Mouse (Mus musculus): ENCODE measurements at regions not wholly inside any gene's neighbourhood (a gene's known extent, or its start where the extent isn't known, plus 50 kb on each side); places are given as distances from the start of the nearest gene placed in this dataset.

DNA sequence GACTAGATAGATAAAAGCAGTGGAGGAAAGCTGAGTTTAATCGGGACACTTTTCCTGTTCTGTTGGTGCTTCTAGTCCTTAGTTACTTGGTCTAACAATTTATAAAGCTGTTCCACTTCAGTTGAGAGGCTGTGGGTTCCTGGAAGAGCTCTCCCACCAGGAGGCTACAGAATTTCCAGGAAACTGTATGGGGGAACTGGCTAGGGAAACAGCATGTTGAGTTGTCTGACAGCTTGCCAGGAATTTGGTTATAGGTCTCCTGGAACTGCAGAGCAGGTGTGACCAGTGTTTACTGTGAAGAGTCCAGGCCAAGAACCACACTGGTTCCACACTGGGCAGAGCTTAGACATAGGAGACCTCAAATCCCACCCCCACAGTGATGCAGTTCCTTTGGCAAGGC is 65.0 kb upstream of the Pik3cg start:
- DNase-seq, result no peak

DNA sequence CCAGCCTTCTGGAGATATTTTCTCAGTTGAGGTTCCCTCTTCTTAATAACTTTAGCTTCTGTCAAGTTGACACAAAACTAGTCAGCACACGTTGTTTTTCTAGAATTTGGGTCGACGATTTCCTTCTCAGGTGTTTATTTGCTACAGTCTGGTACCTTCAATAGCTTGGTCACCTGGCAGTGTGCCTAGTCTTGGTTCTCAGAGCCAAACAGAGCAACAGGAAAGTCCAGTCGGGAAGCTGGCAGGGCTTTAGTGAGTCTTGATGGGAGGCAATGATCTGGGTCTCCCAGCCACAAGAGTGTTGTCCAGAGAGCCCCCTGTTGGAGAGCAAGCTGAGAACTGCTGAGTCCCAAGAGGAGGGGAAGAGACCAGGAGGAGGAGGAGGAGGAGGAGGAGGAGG is 71.4 kb upstream of the Pik3cg start:
- peak; percentile 20 to 45 for DNase-seq

DNA sequence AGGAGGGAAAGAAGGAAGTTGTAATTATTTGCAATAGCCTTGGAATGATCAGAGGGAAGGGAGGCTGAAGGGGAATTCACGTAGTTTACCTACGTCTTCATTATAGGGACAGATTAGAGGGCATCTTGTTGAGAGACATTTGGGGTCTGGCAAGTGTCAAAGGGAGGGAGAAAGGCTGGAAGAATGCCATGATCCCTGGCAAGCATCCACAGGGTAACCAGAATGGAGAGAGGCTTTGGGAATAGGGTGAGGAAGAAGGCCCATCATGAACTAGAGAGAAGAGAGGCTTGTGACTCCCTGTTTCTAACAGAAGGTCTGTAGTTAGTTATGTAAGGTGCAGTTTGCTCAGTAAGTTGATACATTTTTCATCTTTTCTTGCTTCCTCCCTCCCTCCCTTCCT is 71.8 kb upstream of the Pik3cg start:
- DNase-seq, result no peak

DNA sequence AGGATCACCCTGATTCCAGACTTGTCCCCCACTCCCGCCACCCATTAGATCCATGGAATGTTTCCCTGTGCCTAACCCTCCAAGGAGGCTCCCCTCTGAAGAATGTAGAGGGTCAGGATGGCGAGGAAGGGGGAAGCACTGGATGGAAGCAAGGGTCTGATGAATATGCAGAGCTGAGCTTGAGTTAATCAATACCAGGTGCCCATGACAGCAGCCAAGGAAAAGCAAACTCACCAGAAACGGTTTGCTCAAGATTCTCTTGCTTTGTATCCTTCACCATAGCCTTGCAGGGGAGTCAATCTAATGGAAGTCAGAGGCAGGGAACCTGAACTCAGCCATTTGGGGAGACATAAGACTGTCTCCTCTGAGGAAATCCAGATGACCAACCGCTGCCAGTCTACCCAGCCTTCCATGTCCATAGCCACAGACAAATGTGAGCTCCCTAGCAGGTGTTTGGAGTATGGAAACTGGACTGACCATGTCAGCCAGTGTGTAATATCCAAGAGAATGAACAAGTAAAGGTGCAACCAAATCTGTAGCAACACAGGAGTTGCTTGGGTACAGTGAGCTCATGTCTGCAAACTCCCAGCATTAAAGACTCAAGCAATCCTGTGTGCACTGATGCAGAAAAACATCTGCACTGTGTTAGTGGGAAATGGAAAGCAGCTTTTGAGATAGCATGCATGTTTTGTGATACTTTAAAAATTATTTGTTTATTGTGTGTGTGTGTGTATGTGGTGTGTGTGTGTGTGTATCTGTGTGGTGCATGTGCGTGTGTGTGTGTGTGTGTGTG is 74.1 kb upstream of the Pik3cg start:
- DNase-seq, result no peak

DNA sequence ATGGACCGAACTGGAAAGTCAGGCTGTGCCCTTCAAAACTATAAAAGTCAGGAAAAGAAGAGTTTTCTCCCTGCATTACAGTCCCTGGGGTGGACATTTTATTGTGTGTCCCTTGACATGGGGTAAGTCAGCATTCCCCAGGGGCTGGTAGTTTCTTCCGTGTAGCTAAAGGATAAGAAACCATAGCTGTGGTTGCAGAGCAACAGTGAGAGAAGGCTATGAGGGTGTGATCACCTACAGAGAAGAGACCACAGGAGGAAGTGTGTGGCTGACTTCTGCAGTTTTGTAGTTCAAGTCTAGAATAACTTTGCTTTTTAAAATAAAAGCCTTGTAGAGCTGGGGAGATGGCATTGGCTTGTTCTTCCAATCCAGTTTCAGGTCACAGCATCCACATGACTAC is 76.6 kb upstream of the Pik3cg start:
- no peak for DNase-seq

DNA sequence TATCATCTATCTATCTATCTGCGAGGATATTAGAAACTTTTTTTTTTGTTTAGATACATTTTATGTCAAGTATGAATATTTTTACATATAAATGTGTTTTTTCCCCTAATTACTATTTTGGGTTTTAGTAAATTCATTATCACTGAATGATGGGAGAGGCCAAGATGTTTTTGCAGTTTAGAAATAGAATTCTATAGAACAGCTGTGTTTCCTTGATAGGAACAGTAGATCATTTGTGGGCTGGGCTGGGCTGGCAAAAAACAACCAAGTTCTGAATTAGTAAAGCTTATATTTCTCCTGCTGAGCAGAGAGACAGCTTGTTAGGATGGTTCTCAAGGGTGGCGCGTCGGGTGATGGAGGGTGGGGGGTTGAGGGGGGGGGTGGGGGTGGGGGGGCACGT is 78.2 kb upstream of the Pik3cg start:
- no peak for DNase-seq

DNA sequence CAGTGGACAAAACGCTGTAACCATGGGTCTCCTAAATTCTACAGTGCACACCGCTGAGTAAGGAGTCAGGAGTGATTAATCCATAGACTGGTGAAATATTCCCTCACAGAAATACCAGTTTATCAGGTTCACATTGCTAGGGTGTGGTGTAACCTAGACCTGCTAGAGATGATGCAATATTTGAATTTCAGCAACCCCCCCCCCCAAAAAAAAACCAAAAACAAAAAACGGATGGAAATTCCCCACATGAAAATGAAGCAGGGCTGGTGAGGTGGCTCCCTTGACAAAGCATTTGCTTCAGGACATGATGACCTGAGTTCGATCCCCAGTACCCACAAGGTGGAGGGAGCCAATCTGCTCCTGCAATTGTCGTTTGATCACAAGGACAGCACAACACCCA is 82.7 kb upstream of the Pik3cg start:
- no peak for DNase-seq

DNA sequence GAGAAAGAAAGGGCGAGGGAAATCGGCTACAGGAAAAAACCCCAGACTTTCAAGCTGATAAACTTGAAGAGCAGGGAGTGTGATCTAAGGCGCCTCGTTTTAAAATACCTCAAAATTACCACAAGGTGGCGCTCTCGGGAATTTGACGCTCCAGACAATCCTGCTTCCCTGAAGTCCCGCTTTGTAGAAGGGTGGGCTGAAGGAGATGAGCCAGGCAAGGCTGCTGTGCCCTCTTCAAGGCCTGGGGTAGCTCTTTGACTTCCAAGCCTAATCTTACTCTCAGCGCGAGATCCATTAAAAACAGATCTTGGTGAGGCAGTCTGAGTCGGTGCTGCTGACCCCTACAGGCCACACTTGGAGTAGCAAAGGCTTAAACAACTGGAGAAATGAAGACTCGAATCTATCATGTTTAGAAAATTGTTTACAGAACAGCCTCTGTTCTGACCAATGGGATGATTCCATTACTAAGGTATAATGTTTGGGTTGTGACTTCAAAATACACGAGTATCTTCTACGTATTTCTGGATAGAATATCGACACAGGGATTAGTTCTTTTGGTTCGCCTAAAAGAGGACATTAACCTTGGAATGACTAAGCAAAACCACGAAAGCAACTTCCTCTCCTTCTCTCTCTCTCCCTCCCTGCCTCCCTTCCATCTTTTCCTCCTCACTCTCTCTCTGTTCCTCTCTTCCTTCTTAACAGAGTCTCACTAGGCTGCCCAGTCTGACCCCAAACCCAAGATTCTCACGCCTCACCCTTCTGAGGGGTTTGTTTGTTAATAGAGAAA is 83.7 kb upstream of the Pik3cg start:
- peak; percentile 43 to 45 for DNase-seq

DNA sequence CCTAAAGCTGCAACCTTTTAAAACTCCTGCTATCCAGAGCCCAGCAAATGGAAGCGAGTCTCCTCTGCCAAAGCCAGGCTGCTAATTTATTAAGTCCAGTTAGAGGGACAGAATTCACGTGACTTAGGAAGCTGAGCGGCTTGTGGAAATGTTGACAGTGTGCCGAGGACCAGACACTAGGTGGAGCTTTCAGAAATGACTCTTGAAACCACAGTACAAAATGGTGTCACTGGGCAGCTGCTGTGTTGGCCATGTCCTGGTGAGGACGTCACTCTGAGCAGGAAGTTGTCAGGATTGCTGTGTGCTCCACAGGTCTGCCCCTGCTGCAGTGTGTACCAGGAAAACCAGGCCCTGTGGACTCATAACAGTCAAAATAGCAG is 84.3 kb upstream of the Pik3cg start:
- DNase-seq, result peak; percentile 33 to 35

DNA sequence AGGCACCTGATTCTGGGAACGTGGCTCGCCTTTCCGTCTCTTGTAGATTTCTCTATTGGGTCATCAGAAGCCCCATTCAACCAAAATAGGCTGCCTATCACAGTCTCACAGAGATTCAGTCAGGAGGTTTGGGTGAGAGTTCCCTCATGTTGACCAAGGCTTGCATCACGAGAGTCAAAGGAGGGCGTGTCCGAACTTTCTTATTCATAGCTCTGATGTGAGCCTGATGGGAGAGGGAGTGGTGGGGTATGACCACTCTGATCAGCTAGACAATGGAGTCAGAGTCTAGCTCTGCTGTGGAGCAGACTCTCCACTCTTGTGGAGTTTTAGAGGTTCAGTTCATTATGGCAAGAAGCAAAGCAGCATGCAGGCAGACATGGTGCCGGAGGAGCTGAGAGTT is 81.1 kb upstream of the Ccdc71l start:
- no peak for DNase-seq

DNA sequence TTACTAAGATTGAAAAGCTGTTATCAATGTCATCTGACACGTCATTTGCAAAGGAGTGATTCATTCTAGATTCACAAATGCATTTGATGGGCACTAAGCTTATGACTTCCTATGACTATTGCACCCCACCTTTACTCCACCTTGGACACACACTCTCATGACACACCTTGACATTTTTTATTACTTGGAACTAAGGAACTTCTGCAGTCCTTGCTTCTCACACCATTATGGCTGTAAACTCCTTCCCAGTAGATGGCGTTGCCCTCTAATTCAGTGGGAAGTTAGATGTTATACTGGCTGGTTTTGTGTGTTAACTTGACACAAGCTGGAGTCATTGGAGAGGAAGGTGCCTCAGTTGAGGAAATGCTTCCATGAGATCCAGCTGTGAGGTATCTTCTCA is 78.8 kb upstream of the Ccdc71l start:
- no peak for DNase-seq

DNA sequence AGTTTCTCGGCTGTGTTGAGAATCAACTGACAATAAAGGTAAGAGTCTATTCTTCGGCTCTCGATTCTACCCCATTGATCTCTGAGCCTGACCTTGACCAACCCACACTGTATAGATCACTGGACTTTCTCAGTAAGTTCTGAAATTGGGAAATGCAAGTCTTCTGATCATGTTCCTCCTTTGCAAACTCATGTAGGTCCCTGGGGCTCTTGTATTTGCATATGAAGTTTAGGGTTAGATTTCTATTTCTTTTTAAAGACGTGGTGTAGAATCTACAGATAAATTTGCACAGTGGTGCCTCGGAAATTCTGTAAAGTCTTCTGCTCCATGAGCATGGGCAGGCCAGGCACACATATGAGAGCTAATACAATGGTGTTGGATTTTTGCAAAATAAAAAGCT is 72.8 kb upstream of the Ccdc71l start:
- no peak for DNase-seq

DNA sequence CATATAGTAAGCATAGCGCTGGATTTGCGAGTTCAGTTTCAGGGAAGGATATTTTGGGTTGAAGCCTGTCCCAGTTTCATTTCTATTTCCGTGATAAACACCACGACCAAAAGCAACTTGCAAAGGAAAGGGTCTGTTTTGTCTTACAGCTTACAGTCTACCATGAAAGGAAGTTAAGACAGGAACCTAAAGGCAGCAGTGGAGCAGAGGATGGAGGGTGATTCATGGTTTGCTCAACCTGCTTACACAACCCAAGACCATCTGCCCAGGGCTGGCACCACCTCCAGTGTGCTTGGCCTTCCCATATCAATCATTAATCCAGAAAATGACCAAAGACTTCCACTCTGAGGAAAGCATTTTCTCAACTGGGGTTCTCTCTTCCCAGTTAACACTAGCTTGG is 72.2 kb upstream of the Ccdc71l start:
- peak; percentile 11 for DNase-seq

DNA sequence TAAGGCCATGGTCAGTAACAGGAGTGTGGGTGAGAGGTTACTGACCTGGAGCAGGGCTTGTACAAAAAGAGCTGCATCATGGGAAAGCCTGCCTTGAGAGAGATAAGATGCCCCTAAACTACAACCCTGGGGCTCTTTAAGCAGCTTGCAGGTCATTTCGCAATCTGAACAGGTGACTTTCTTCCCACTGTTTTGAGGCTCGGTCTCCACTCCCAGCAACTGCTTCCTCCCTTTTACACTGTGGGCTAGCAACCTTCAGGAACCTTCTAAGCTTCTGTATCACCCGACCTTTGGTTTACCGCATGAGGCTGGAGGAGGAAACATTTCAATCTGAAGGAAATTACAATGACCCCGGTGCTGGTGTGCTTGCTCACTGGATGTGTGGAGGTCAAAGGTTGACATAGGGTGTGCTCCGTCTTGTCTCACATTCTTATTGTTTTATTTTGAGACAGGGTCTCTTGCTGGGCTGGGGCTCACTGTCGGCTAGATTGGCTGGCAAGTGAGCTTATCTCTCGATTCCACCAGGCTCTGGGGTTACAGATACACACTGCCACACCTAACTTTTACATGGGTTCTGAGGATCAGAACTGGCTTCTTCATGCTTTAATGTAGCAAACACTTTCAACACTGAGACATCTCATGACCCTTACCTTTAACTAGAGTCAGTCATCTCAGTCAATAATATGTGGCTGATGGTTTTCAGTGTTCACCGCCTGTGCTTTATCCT is 71.1 kb upstream of the Ccdc71l start:
- DNase-seq, result no peak

DNA sequence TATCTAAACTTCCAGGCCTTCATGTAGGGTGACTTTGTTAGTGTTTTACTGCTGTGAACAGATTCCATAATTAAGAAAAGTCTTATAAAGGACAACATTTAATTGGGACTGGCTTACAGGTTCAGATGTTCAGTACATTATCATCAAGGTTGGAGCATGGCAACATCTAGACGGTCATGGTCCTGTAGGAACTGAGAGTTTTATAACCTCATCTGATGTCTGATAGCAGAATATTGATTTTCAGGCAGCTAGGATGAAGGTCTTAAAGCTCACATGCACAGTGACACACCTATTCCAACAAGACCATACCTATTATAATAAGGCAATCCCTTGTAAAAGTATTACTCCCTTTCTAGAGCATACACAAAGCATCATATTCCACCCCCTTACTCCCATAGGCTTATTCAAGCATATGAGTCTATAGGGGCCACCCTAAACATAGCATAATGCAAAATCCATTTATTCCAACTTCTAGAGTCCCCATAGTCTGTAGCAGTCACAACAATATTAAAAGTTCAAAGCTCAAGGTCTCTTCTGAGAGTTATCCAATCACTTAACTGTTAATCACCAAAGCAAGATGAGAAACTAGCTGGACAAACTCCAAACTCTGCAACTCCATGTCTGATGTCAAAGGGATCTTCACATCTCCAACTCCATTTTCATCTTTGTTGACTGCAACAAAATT is 63.3 kb upstream of the Ccdc71l start:
- DNase-seq, result no peak
